Mouse (Mus musculus): Measurements from ENCODE around the gene Kazald1. TPM values are rescaled to one million over a fixed set of nuclear protein-coding genes. Genes with fewer than 3 reads are reported as not detected.

Gene Kazald1
- polyA plus RNA-seq, 1 experiment from 2014 or later: 3.8 TPM

GRCm38 (mm10) chr19:45067758-45068510 is 7.1 kb upstream of the Kazald1 start:
- TF ChIP-seq EP300 (optimal IDR thresholded peaks at IDR 0.05) (no peak), CTCF (IDR thresholded peaks at IDR 0.05; ENCODE audit: low read depth) (no peak)
- no peaks in the 10 kb centered on the region for H3K36me3 ChIP-seq (ENCODE audit: control insufficient read depth, insufficient read depth, low read length)
- H3K9ac ChIP-seq (ENCODE audit: low read length): no peak overlapping the region
- peaks cover 3% of the 10 kb centered on the region; the same call in 1 of the 2 replicates for H3K27me3 ChIP-seq (ENCODE audit: control insufficient read depth, insufficient read depth, low read length)
- H3K4me3 ChIP-seq (ENCODE audit: low read depth, low read length): no peak overlapping the region
- no peaks in the 10 kb centered on the region for H3K9me3 ChIP-seq (ENCODE audit: control insufficient read depth, low read length)
- ATAC-seq (ENCODE audit: low FRiP score, low TSS enrichment): no peak
- H3K4me1 ChIP-seq (replicated peaks; ENCODE audit: control insufficient read depth, insufficient read depth): no peaks in the 10 kb centered on the region
- no peak for DNase-seq (ENCODE audit: low spot score)
- H3K27ac ChIP-seq (replicated peaks): no peak overlapping the region
- no peak overlapping the region for H3K4me2 ChIP-seq (replicated peaks; ENCODE audit: low read depth)
- 84% methylated on average over 7 of the region's 7 CpGs for WGBS

GRCm38 (mm10) chr19:45073871-45074542 is 1.0 kb upstream of the Kazald1 start:
- H3K9ac ChIP-seq (ENCODE audit: low read length): peak overlapping the region; percentile 94
- peaks cover 10% of the 10 kb centered on the region for H3K4me1 ChIP-seq (replicated peaks; ENCODE audit: control insufficient read depth, insufficient read depth)
- 6% methylated on average over 20 of the region's 20 CpGs for WGBS
- H3K36me3 ChIP-seq (ENCODE audit: control insufficient read depth, insufficient read depth, low read length): no peaks in the 10 kb centered on the region
- DNase-seq (ENCODE audit: low spot score) (peak; percentile 89), ATAC-seq (ENCODE audit: low FRiP score, low TSS enrichment) (peak; percentile 36; the same call in 1 of the 2 replicates)
- TF ChIP-seq CTCF (IDR thresholded peaks at IDR 0.05; ENCODE audit: low read depth) (peak; percentile 84), EP300 (optimal IDR thresholded peaks at IDR 0.05) (no peak)
- peak overlapping the region; percentile 75 for H3K4me3 ChIP-seq (ENCODE audit: low read depth, low read length)
- H3K4me2 ChIP-seq (replicated peaks; ENCODE audit: low read depth): peak overlapping the region; percentile 95
- H3K9me3 ChIP-seq (ENCODE audit: control insufficient read depth, low read length): no peaks in the 10 kb centered on the region
- H3K27me3 ChIP-seq (ENCODE audit: control insufficient read depth, insufficient read depth, low read length): peaks cover 14% of the 10 kb centered on the region; the same call in 1 of the 2 replicates
- peak overlapping the region; percentile 98 for H3K27ac ChIP-seq (replicated peaks)

DNA sequence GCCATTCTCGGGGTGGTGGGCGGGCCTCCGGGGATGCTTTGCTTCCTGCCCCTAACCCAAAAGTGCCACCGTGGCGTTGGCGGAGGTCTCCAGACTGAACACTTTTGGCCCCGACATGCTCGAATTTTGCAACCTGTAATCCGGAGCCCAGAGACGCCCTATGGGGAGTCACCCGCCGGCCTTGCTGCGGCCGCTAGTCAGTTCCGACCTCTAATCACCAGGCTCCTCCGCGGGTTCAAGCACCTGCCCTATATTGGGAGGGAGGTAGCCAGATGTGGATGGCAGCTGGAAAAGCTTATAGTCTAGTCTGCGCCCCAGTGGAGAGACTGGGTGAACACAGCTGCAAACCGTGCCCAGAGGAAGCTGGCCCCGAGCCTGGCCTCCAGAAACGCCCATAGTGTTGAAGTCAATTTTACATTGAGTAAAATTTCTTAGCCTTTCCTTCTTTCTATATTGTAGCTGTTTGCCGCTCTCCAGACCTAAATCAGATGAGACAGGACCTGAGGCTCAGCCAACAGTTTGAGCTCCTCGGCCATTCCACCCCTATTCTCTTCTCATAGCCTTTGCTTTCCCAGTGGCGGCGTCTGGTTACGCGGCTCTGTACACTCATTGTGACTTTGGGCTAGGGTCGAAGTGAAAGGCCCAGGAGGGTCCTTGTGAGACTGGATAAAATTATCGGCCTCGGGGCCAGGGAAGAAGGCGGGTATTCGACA is 438 bp downstream of the Kazald1 start:
- DNase-seq (ENCODE audit: low spot score) (no peak), ATAC-seq (ENCODE audit: low FRiP score, low TSS enrichment) (peak; percentile 33)
- H3K9me3 ChIP-seq (ENCODE audit: control insufficient read depth, low read length): no peaks in the 10 kb centered on the region
- H3K4me2 ChIP-seq (replicated peaks; ENCODE audit: low read depth): peak overlapping the region; percentile 95
- H3K27me3 ChIP-seq (ENCODE audit: control insufficient read depth, insufficient read depth, low read length): peaks cover 14% of the 10 kb centered on the region; the same call in 1 of the 2 replicates
- H3K4me1 ChIP-seq (replicated peaks; ENCODE audit: control insufficient read depth, insufficient read depth): peaks cover 17% of the 10 kb centered on the region
- 1% methylated on average over 32 of the region's 32 CpGs for WGBS
- H3K9ac ChIP-seq (ENCODE audit: low read length): peak overlapping the region; percentile 94
- peak overlapping the region; percentile 98 for H3K27ac ChIP-seq (replicated peaks)
- no peaks in the 10 kb centered on the region for H3K36me3 ChIP-seq (ENCODE audit: control insufficient read depth, insufficient read depth, low read length)
- H3K4me3 ChIP-seq (ENCODE audit: low read depth, low read length): peak overlapping the region; percentile 75
- TF ChIP-seq EP300 (optimal IDR thresholded peaks at IDR 0.05): no peak
- peak; percentile 21; the same call in 1 of the 2 replicates for TF ChIP-seq CTCF (IDR thresholded peaks at IDR 0.05; ENCODE audit: low read depth)

DNA sequence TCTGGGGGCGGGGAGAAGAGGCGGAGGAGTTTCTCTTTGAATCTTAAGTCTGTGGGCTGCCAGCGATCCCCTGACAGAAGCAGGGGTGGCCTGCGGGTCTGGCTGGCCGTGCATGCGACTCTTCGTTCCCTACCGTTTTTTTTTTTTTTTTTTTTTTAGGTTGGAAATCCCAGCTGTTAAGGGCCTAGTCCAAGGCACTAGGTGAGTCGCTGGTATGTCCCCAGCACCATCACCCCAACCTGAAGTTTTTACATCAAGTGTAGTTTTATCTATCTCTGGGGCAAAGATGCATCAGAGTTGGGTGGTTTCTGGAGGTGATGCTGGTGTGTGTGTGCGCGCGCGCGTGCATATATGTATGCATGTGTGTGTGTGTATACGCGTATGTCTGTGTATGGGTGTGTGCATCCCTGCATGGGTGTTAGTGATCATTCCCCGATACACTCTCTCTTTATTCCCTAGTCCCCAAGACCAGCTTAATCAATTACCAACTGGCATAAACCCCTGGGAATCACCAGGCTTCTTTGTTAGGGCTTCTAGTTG is 1.1 kb downstream of the Kazald1 start:
- H3K27me3 ChIP-seq (ENCODE audit: control insufficient read depth, insufficient read depth, low read length): peaks cover 14% of the 10 kb centered on the region; the same call in 1 of the 2 replicates
- peaks cover 17% of the 10 kb centered on the region for H3K4me1 ChIP-seq (replicated peaks; ENCODE audit: control insufficient read depth, insufficient read depth)
- H3K9me3 ChIP-seq (ENCODE audit: control insufficient read depth, low read length): no peaks in the 10 kb centered on the region
- H3K4me3 ChIP-seq (ENCODE audit: low read depth, low read length): peak overlapping the region; percentile 75
- WGBS: 21% methylated on average over 17 of the region's 17 CpGs
- DNase-seq (ENCODE audit: low spot score) (no peak), ATAC-seq (ENCODE audit: low FRiP score, low TSS enrichment) (no peak)
- 0 out of 2 replicates have a peak overlapping the region, but pooled peaks have one; percentile 48 for H3K9ac ChIP-seq (ENCODE audit: low read length)
- H3K4me2 ChIP-seq (replicated peaks; ENCODE audit: low read depth): peak overlapping the region; percentile 95
- no peak overlapping the region for H3K27ac ChIP-seq (replicated peaks)
- TF ChIP-seq CTCF (IDR thresholded peaks at IDR 0.05; ENCODE audit: low read depth) (no peak), EP300 (optimal IDR thresholded peaks at IDR 0.05) (no peak)
- H3K36me3 ChIP-seq (ENCODE audit: control insufficient read depth, insufficient read depth, low read length): no peaks in the 10 kb centered on the region

DNA sequence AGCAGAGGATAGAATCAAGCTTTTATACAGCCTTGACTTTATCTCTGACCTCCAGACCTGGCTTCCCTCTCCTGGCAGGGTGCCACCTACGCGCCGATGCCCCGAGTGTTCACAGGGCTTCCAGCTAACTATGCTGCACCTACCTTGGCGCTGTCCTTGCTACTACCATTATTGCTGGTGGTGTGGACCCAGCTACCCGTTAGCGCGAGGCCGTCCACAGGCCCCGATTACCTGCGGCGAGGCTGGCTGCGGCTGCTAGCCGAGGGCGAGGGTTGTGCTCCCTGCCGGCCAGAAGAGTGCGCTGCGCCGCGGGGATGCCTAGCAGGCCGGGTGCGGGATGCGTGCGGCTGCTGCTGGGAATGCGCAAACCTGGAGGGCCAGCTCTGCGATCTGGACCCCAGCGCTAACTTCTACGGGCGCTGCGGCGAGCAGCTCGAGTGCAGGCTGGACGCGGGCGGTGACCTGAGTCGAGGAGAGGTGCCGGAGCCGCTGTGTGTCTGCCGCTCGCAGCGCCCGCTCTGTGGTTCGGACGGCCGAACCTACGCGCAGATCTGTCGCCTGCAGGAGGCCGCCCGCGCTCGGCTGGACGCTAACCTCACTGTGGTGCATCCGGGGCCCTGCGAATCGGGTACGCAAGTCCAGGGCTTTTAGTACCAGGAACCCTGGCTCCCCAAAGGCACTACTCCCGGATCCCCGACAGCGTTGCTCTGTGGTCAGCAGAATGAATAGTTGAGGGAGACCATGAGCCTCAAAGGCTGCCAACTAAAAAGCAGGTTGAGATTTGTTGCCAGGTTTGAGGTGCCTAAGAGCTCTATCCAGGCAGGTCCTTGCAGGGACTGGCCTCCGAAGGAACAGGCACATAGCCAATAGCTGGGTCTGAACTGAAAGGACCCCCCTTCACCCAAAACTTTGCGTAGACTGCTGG is 1.8 kb downstream of the Kazald1 start:
- Histone ChIP-seq H3K27me3 (ENCODE audit: control insufficient read depth, insufficient read depth, low read length) (peaks cover 14% of the 10 kb centered on the region; the same call in 1 of the 2 replicates), H3K9ac (ENCODE audit: low read length) (peak overlapping the region; percentile 48), H3K4me3 (ENCODE audit: low read depth, low read length) (peak overlapping the region; percentile 45), H3K4me2 (replicated peaks; ENCODE audit: low read depth) (peak overlapping the region; percentile 95), H3K9me3 (ENCODE audit: control insufficient read depth, low read length) (no peaks in the 10 kb centered on the region), H3K4me1 (replicated peaks; ENCODE audit: control insufficient read depth, insufficient read depth) (peaks cover 17% of the 10 kb centered on the region), H3K27ac (replicated peaks) (0 out of 2 replicates have a peak overlapping the region, but pooled peaks have one; percentile 13), H3K36me3 (ENCODE audit: control insufficient read depth, insufficient read depth, low read length) (no peaks in the 10 kb centered on the region)
- no peak for TF ChIP-seq EP300 (optimal IDR thresholded peaks at IDR 0.05)
- TF ChIP-seq CTCF (IDR thresholded peaks at IDR 0.05; ENCODE audit: low read depth): peak; percentile 72
- WGBS: 3% methylated on average over 56 of the region's 62 CpGs
- ATAC-seq (ENCODE audit: low FRiP score, low TSS enrichment): no peak
- DNase-seq (ENCODE audit: low spot score): peak; percentile 70

All from stomach, postnatal 0 days (tissue).